Mouse (Mus musculus) liver, postnatal 0 days (tissue): ENCODE results near the gene Hba-a1. TPM values are rescaled to one million over a fixed set of nuclear protein-coding genes. Genes with fewer than 3 reads are reported as not detected.
"Not testable (repeated sequence)": the region's sequence is repeated elsewhere in the genome, so short reads cannot be mapped to it uniquely, and the experiment has no call there.

Source experiments
- ATAC-seq: fragments of 200-750 bp; cut with Nextera tagmentation; 2 replicates; pipeline ENCODE4 v1.8.0; 2017; ENCODE audit warnings: mild to moderate bottlenecking, moderate library complexity
- DNase-seq: peaks from one replicate; pipeline ENCODE4 v3.0.0-alpha.2; 2016
- H3K27ac ChIP-seq: fragments of 300-500 bp; sonication (generic); 2 replicates; pipeline ENCODE4 v1.5.1; 2014; ENCODE audit warnings: antibody characterized with exemption, moderate library complexity, mild to moderate bottlenecking, low read depth
- H3K27me3 ChIP-seq: fragments of 300-500 bp; sonication (generic); 2 replicates; pipeline ENCODE4 v1.6.1; 2014; ENCODE audit warnings: low read length, control low read depth, mixed read lengths; ENCODE audit not compliant: insufficient read depth
- H3K36me3 ChIP-seq: fragments of 300-500 bp; sonication (generic); replicated peaks from 2 replicates; pipeline ENCODE4 v1.6.1; 2014; ENCODE audit warnings: mild to moderate bottlenecking, control low read depth, low read length, moderate library complexity, mixed read lengths; ENCODE audit not compliant: insufficient read depth
- H3K4me1 ChIP-seq: fragments of 300-500 bp; sonication (generic); 2 replicates; pipeline ENCODE4 v1.6.1; 2014; ENCODE audit warnings: antibody characterized with exemption, mild to moderate bottlenecking, control low read depth; ENCODE audit not compliant: insufficient read depth
- H3K4me2 ChIP-seq: fragments of 300-500 bp; sonication (generic); 2 replicates; pipeline ENCODE4 v1.6.1; 2014; ENCODE audit warnings: low read depth, mild to moderate bottlenecking, low read length, moderate library complexity, mixed read lengths
- H3K4me3 ChIP-seq: fragments of 300-500 bp; sonication (generic); 2 replicates; pipeline ENCODE4 v1.5.1; 2014; ENCODE audit warnings: low read depth, low read length
- H3K9ac ChIP-seq: fragments of 300-500 bp; sonication (generic); replicated peaks from 2 replicates; pipeline ENCODE4 v1.6.1; 2014; ENCODE audit warnings: mild to moderate bottlenecking, moderate library complexity
- H3K9me3 ChIP-seq: fragments of 300-500 bp; sonication (generic); 2 replicates; pipeline ENCODE4 v1.6.1; 2016; ENCODE audit warnings: mild to moderate bottlenecking, control low read depth, low read length, mixed read lengths
- CTCF ChIP-seq: sonication (generic); IDR thresholded peaks from 2 replicates; pipeline ENCODE4 v1.5.1; 2016; ENCODE audit warnings: antibody characterized with exemption, low read depth
- EP300 ChIP-seq: IDR thresholded peaks from 2 replicates; pipeline ENCODE4 v1.6.1; 2016; ENCODE audit warnings: antibody characterized with exemption, low read depth, mild to moderate bottlenecking
- whole genome bisulfite sequencing: fragments of 180-500 bp; shearing (Covaris S2); extraction: QIAGEN DNeasy Blood & Tissue Kit; methylation state at CpG from one replicate; pipeline ENCODE4 v1.1.7; 2014; ENCODE audit not compliant: insufficient replicate concordance; 5-methylcytosine and 5-hydroxymethylcytosine counted together
- polyA plus RNA-seq: library from polyadenylated mRNA; unstranded; fragments of >200 nt; fragmentation: Nextera tagmentation; extraction: Ambion mirVana; gene quantifications from 2 replicates; pipeline ENCODE4 v1.2.1, GENCODE M21; 2015

Gene Hba-a1
- polyA plus RNA-seq, 1 experiment from 2014 or later, result 32,136 TPM

GRCm38 (mm10) chr11:32297866-32298531 is 14.7 kb downstream of the Hba-a1 start:
- Histone ChIP-seq H3K27ac (peak overlapping the region; percentile 66), H3K4me2 (peak overlapping the region; percentile 44), H3K4me1 (peaks cover 10% of the 10 kb centered on the region), H3K9me3 (no peaks in the 10 kb centered on the region), H3K36me3 (0 out of 2 replicates have a peak, but pooled peaks cover 2% of the 10 kb centered on the region), H3K9ac (peak overlapping the region; percentile 35; the same call in 1 of the 2 replicates), H3K27me3 (no peaks in the 10 kb centered on the region), H3K4me3 (peak overlapping the region; percentile 43)
- TF ChIP-seq CTCF (no peak), EP300 (peak; percentile 63)
- DNase-seq, result no peak
- peak; percentile 1 for ATAC-seq
- 87% methylated on average over 1 of the region's 1 CpGs for WGBS

- ATAC-seq, result peak; percentile 1
- Histone ChIP-seq H3K27me3 (no peaks in the 10 kb centered on the region), H3K4me2 (peak overlapping the region; percentile 44), H3K36me3 (0 out of 2 replicates have a peak, but pooled peaks cover 2% of the 10 kb centered on the region), H3K4me1 (peaks cover 10% of the 10 kb centered on the region), H3K9me3 (no peaks in the 10 kb centered on the region), H3K27ac (peak overlapping the region; percentile 66), H3K4me3 (peak overlapping the region; percentile 43; the same call in 1 of the 2 replicates), H3K9ac (peak overlapping the region; percentile 35; the same call in 1 of the 2 replicates)
- peak; percentile 17; the same call in 1 of the 2 replicates for TF ChIP-seq CTCF
- TF ChIP-seq EP300, result no peak
- no peak for DNase-seq
- WGBS, result 89% methylated on average over 2 of the region's 2 CpGs
These were observed 15.2 kb downstream of the Hba-a1 start for GRCm38 (mm10) chr11:32298532-32298918.

GRCm38 (mm10) chr11:32299865-32300264 is 16.6 kb downstream of the Hba-a1 start, which contains the start of gene Hbq1a:
Gene Hbq1a, plus strand, starts transcription at chr11:32300069.
- ATAC-seq, result 0 out of 2 replicates have a peak, but pooled peaks have one; percentile 7
- Histone ChIP-seq H3K27ac (peak within 1 kb of the TSS; percentile 16; the same call in 1 of the 2 replicates), H3K4me2 (peak within 1 kb of the TSS; percentile 55), H3K4me3 (peak within 1 kb of the TSS; percentile 22; the same call in 1 of the 2 replicates)
- not testable (repeated sequence) for H3K9me3 ChIP-seq, H3K27me3 ChIP-seq, H3K4me1 ChIP-seq, H3K36me3 ChIP-seq, H3K9ac ChIP-seq
- 9% methylated on average over 16 of the region's 16 CpGs for WGBS
- peak; percentile 71 for DNase-seq
- peak; percentile 89 for TF ChIP-seq CTCF

GRCm38 (mm10) chr11:32300279-32301267 is 17.3 kb downstream of the Hba-a1 start:
- ATAC-seq (no peak), DNase-seq (no peak)
- Histone ChIP-seq H3K4me1 (no peaks in the 10 kb centered on the region), H3K4me3 (peak overlapping the region; percentile 22; the same call in 1 of the 2 replicates), H3K27ac (no peak overlapping the region), H3K9me3 (no peaks in the 10 kb centered on the region), H3K36me3 (0 out of 2 replicates have a peak, but pooled peaks cover 2% of the 10 kb centered on the region), H3K27me3 (no peaks in the 10 kb centered on the region), H3K4me2 (peak overlapping the region; percentile 55), H3K9ac (no peak overlapping the region)
- 51% methylated on average over 13 of the region's 17 CpGs for WGBS
- TF ChIP-seq CTCF, result no peak
- no peak for TF ChIP-seq EP300

GRCm38 (mm10) chr11:32301506-32301905 is 18.2 kb downstream of the Hba-a1 start:
- Histone ChIP-seq H3K27me3 (no peaks in the 10 kb centered on the region), H3K9ac (no peak overlapping the region), H3K9me3 (no peaks in the 10 kb centered on the region), H3K4me1 (no peaks in the 10 kb centered on the region), H3K4me3 (no peak overlapping the region), H3K36me3 (0 out of 2 replicates have a peak, but pooled peaks cover 2% of the 10 kb centered on the region), H3K4me2 (no peak overlapping the region), H3K27ac (no peak overlapping the region)
- ATAC-seq, result no peak
- no peak for DNase-seq
- TF ChIP-seq CTCF (no peak), EP300 (no peak)
- 68% methylated on average over 1 of the region's 1 CpGs for WGBS
